Mouse (Mus musculus): ENCODE data around the gene Kazn. TPM values are rescaled to one million over a fixed set of nuclear protein-coding genes. Genes with fewer than 3 reads are reported as not detected.

Gene Kazn
- polyA plus RNA-seq, 1 experiment from 2014 or later = 13.7 TPM

- Histone ChIP-seq H3K4me1 (replicated peaks; ENCODE audit: control insufficient read depth, insufficient read depth, low read length) (peaks cover 54% of the 10 kb centered on the region), H3K9ac (ENCODE audit: low read length) (no peak overlapping the region), H3K4me2 (ENCODE audit: low read length) (no peak overlapping the region), H3K9me3 (ENCODE audit: control insufficient read depth, low read length) (no peaks in the 10 kb centered on the region), H3K36me3 (ENCODE audit: control insufficient read depth, insufficient read depth, low read length) (no peaks in the 10 kb centered on the region), H3K27me3 (replicated peaks; ENCODE audit: control insufficient read depth, insufficient read depth, low read length) (no peaks in the 10 kb centered on the region), H3K27ac (ENCODE audit: low read depth) (no peak overlapping the region), H3K4me3 (ENCODE audit: low read depth, low read length) (no peak overlapping the region)
- no peak for DNase-seq (ENCODE audit: low spot score)
- WGBS = 85% methylated on average over 11 of the region's 11 CpGs
- no peak for ATAC-seq (replicated peaks; ENCODE audit: low FRiP score, low TSS enrichment, low read depth)
These were observed 163.3 kb downstream of the Kazn start for GRCm38 (mm10) chr4:142075931-142076330.

GRCm38 (mm10) chr4:142074060-142074732 lies 165.0 kb downstream of the Kazn start:
- Histone ChIP-seq H3K9ac (ENCODE audit: low read length) (no peak overlapping the region), H3K27ac (ENCODE audit: low read depth) (no peak overlapping the region)
- 64% methylated on average over 13 of the region's 13 CpGs for WGBS

GRCm38 (mm10) chr4:142071243-142071991 lies 167.8 kb downstream of the Kazn start:
- Histone ChIP-seq H3K4me1 (replicated peaks; ENCODE audit: control insufficient read depth, insufficient read depth, low read length) (peaks cover 36% of the 10 kb centered on the region), H3K27ac (ENCODE audit: low read depth) (peak overlapping the region; percentile 27; the same call in 1 of the 2 replicates), H3K9ac (ENCODE audit: low read length) (no peak overlapping the region), H3K9me3 (ENCODE audit: control insufficient read depth, low read length) (no peaks in the 10 kb centered on the region), H3K27me3 (replicated peaks; ENCODE audit: control insufficient read depth, insufficient read depth, low read length) (no peaks in the 10 kb centered on the region; the same call in 1 of the 2 replicates), H3K4me3 (ENCODE audit: low read depth, low read length) (no peak overlapping the region), H3K4me2 (ENCODE audit: low read length) (no peak overlapping the region), H3K36me3 (ENCODE audit: control insufficient read depth, insufficient read depth, low read length) (no peaks in the 10 kb centered on the region)
- ATAC-seq (replicated peaks; ENCODE audit: low FRiP score, low TSS enrichment, low read depth) (no peak), DNase-seq (ENCODE audit: low spot score) (no peak)
- WGBS = 18% methylated on average over 18 of the region's 18 CpGs

More at GRCm38 (mm10) chr4:142074060-142074732, 165.0 kb downstream of the Kazn start:
- H3K4me1 ChIP-seq (replicated peaks; ENCODE audit: control insufficient read depth, insufficient read depth, low read length) = peaks cover 49% of the 10 kb centered on the region
- DNase-seq (ENCODE audit: low spot score) (no peak), ATAC-seq (replicated peaks; ENCODE audit: low FRiP score, low TSS enrichment, low read depth) (no peak)
- H3K36me3 ChIP-seq (ENCODE audit: control insufficient read depth, insufficient read depth, low read length) = no peaks in the 10 kb centered on the region
- no peaks in the 10 kb centered on the region; the same call in 1 of the 2 replicates for H3K27me3 ChIP-seq (replicated peaks; ENCODE audit: control insufficient read depth, insufficient read depth, low read length)
- no peak overlapping the region for H3K4me3 ChIP-seq (ENCODE audit: low read depth, low read length)
- no peak overlapping the region for H3K4me2 ChIP-seq (ENCODE audit: low read length)
- H3K9me3 ChIP-seq (ENCODE audit: control insufficient read depth, low read length) = no peaks in the 10 kb centered on the region

- H3K4me2 ChIP-seq (ENCODE audit: low read length) = no peak overlapping the region
- peak overlapping the region; percentile 27; the same call in 1 of the 2 replicates for H3K27ac ChIP-seq (ENCODE audit: low read depth)
- 29% methylated on average over 8 of the region's 8 CpGs for WGBS
- no peak overlapping the region for H3K9ac ChIP-seq (ENCODE audit: low read length)
- peaks cover 41% of the 10 kb centered on the region for H3K4me1 ChIP-seq (replicated peaks; ENCODE audit: control insufficient read depth, insufficient read depth, low read length)
- ATAC-seq (replicated peaks; ENCODE audit: low FRiP score, low TSS enrichment, low read depth) = 0 out of 2 replicates have a peak, but pooled peaks have one; percentile 38
- no peak for DNase-seq (ENCODE audit: low spot score)
- H3K36me3 ChIP-seq (ENCODE audit: control insufficient read depth, insufficient read depth, low read length) = no peaks in the 10 kb centered on the region
- H3K9me3 ChIP-seq (ENCODE audit: control insufficient read depth, low read length) = no peaks in the 10 kb centered on the region
- H3K27me3 ChIP-seq (replicated peaks; ENCODE audit: control insufficient read depth, insufficient read depth, low read length) = no peaks in the 10 kb centered on the region; the same call in 1 of the 2 replicates
- no peak overlapping the region for H3K4me3 ChIP-seq (ENCODE audit: low read depth, low read length)
These were observed 168.4 kb downstream of the Kazn start for GRCm38 (mm10) chr4:142070840-142071239.

- peaks cover 48% of the 10 kb centered on the region for H3K4me1 ChIP-seq (replicated peaks; ENCODE audit: control insufficient read depth, insufficient read depth, low read length)
- ATAC-seq (replicated peaks; ENCODE audit: low FRiP score, low TSS enrichment, low read depth) = no peak
- no peak overlapping the region for H3K4me2 ChIP-seq (ENCODE audit: low read length)
- H3K27ac ChIP-seq (ENCODE audit: low read depth) = no peak overlapping the region
- H3K27me3 ChIP-seq (replicated peaks; ENCODE audit: control insufficient read depth, insufficient read depth, low read length) = no peaks in the 10 kb centered on the region; the same call in 1 of the 2 replicates
- 47% methylated on average over 18 of the region's 18 CpGs for WGBS
- DNase-seq (ENCODE audit: low spot score) = no peak
- H3K9me3 ChIP-seq (ENCODE audit: control insufficient read depth, low read length) = no peaks in the 10 kb centered on the region
- H3K4me3 ChIP-seq (ENCODE audit: low read depth, low read length) = no peak overlapping the region
- no peaks in the 10 kb centered on the region for H3K36me3 ChIP-seq (ENCODE audit: control insufficient read depth, insufficient read depth, low read length)
- H3K9ac ChIP-seq (ENCODE audit: low read length) = no peak overlapping the region
These were observed 170.0 kb downstream of the Kazn start for GRCm38 (mm10) chr4:142068899-142069812.

- Histone ChIP-seq H3K4me2 (ENCODE audit: low read length) (no peak overlapping the region), H3K27me3 (replicated peaks; ENCODE audit: control insufficient read depth, insufficient read depth, low read length) (no peaks in the 10 kb centered on the region; the same call in 1 of the 2 replicates), H3K9me3 (ENCODE audit: control insufficient read depth, low read length) (no peaks in the 10 kb centered on the region), H3K4me3 (ENCODE audit: low read depth, low read length) (no peak overlapping the region), H3K36me3 (ENCODE audit: control insufficient read depth, insufficient read depth, low read length) (no peaks in the 10 kb centered on the region), H3K9ac (ENCODE audit: low read length) (no peak overlapping the region), H3K27ac (ENCODE audit: low read depth) (peak overlapping the region; percentile 52; the same call in 1 of the 2 replicates), H3K4me1 (replicated peaks; ENCODE audit: control insufficient read depth, insufficient read depth, low read length) (peaks cover 37% of the 10 kb centered on the region)
- DNase-seq (ENCODE audit: low spot score) (no peak), ATAC-seq (replicated peaks; ENCODE audit: low FRiP score, low TSS enrichment, low read depth) (no peak)
- 57% methylated on average over 4 of the region's 4 CpGs for WGBS
These were observed 172.6 kb downstream of the Kazn start for GRCm38 (mm10) chr4:142066576-142066975.

GRCm38 (mm10) chr4:142065835-142066234 lies 173.4 kb downstream of the Kazn start:
- Histone ChIP-seq H3K4me2 (ENCODE audit: low read length) (0 out of 2 replicates have a peak overlapping the region, but pooled peaks have one; percentile 9), H3K27me3 (replicated peaks; ENCODE audit: control insufficient read depth, insufficient read depth, low read length) (no peaks in the 10 kb centered on the region; the same call in 1 of the 2 replicates), H3K27ac (ENCODE audit: low read depth) (peak overlapping the region; percentile 52), H3K4me3 (ENCODE audit: low read depth, low read length) (no peak overlapping the region), H3K9me3 (ENCODE audit: control insufficient read depth, low read length) (no peaks in the 10 kb centered on the region), H3K4me1 (replicated peaks; ENCODE audit: control insufficient read depth, insufficient read depth, low read length) (peaks cover 36% of the 10 kb centered on the region), H3K36me3 (ENCODE audit: control insufficient read depth, insufficient read depth, low read length) (no peaks in the 10 kb centered on the region), H3K9ac (ENCODE audit: low read length) (no peak overlapping the region)
- WGBS = 42% methylated on average over 6 of the region's 6 CpGs
- ATAC-seq (replicated peaks; ENCODE audit: low FRiP score, low TSS enrichment, low read depth) (peak; percentile 21; the same call in 1 of the 2 replicates), DNase-seq (ENCODE audit: low spot score) (no peak)

GRCm38 (mm10) chr4:142065270-142065669 lies 173.9 kb downstream of the Kazn start:
- Histone ChIP-seq H3K36me3 (ENCODE audit: control insufficient read depth, insufficient read depth, low read length) (no peaks in the 10 kb centered on the region), H3K4me2 (ENCODE audit: low read length) (0 out of 2 replicates have a peak overlapping the region, but pooled peaks have one; percentile 15), H3K4me1 (replicated peaks; ENCODE audit: control insufficient read depth, insufficient read depth, low read length) (peaks cover 35% of the 10 kb centered on the region), H3K4me3 (ENCODE audit: low read depth, low read length) (no peak overlapping the region), H3K9me3 (ENCODE audit: control insufficient read depth, low read length) (no peaks in the 10 kb centered on the region), H3K27ac (ENCODE audit: low read depth) (peak overlapping the region; percentile 52), H3K9ac (ENCODE audit: low read length) (no peak overlapping the region), H3K27me3 (replicated peaks; ENCODE audit: control insufficient read depth, insufficient read depth, low read length) (no peaks in the 10 kb centered on the region; the same call in 1 of the 2 replicates)
- 37% methylated on average over 8 of the region's 8 CpGs for WGBS
- DNase-seq (ENCODE audit: low spot score) (no peak), ATAC-seq (replicated peaks; ENCODE audit: low FRiP score, low TSS enrichment, low read depth) (no peak)

Measured in intestine, embryonic 14.5 days (tissue).